Mouse (Mus musculus) MEL (cell line): ENCODE data around the gene Tmeff2. TPM values are rescaled to one million over a fixed set of nuclear protein-coding genes. Genes with fewer than 3 reads are reported as not detected.

Experiments used
- DNase-seq: peaks from one replicate; pipeline ENCODE4 v3.0.0; 2011; ENCODE audit warnings: low read depth, low spot score
- H3K27ac ChIP-seq: 2 replicates; pipeline ENCODE4 v1.5.1; 2012; ENCODE audit warnings: low read depth, mild to moderate bottlenecking, control low read depth, low read length, moderate library complexity; ENCODE audit not compliant: control insufficient read depth
- H3K27me3 ChIP-seq, 2 experiments: fragments of 150-350 bp in 1 of 2; sonication (generic) in 1 of 2; 2 replicates each; pipeline ENCODE4 v1.6.1; 2012; ENCODE audit warnings: low read length in 2 of 2, mild to moderate bottlenecking in 2 of 2, improper control_type of control experiment in 1 of 2, moderate library complexity in 1 of 2; ENCODE audit not compliant: insufficient read depth in 2 of 2, control insufficient read depth in 1 of 2
- H3K36me3 ChIP-seq, 2 experiments: 2 replicates each; pipeline ENCODE4 v1.6.1; 2012 to 2014; ENCODE audit warnings: low read length in 2 of 2, improper control_type of control experiment in 1 of 2, inconsistent platforms in 1 of 2, mild to moderate bottlenecking in 1 of 2; ENCODE audit not compliant: insufficient read depth in 2 of 2, control insufficient read depth in 1 of 2
- H3K4me1 ChIP-seq, 2 experiments: fragments of 150-350 bp in 1 of 2; sonication (generic) in 1 of 2; 2 replicates each; pipeline ENCODE4 v1.6.1; 2012; ENCODE audit warnings: low read length in 2 of 2, improper control_type of control experiment in 1 of 2, mild to moderate bottlenecking in 1 of 2; ENCODE audit not compliant: insufficient read depth in 2 of 2, control insufficient read depth in 1 of 2
- H3K4me3 ChIP-seq, 2 experiments: fragments of 150-350 bp in 1 of 2; sonication (generic) in 1 of 2; 2 replicates each; pipeline ENCODE4 v1.5.1; 2012; ENCODE audit warnings: low read depth in 2 of 2, low read length in 2 of 2, mild to moderate bottlenecking in 2 of 2, moderate library complexity in 2 of 2, control low read depth in 1 of 2, improper control_type of control experiment in 1 of 2; ENCODE audit not compliant: control insufficient read depth in 1 of 2, insufficient read depth in 1 of 2
- H3K79me2 ChIP-seq: 2 replicates; pipeline ENCODE4 v1.6.1; 2012; ENCODE audit warnings: mild to moderate bottlenecking, low read length, moderate library complexity; ENCODE audit not compliant: control insufficient read depth, poor library complexity, insufficient read depth
- H3K9ac ChIP-seq: 2 replicates; pipeline ENCODE4 v1.6.1; 2012; ENCODE audit warnings: low read depth, mild to moderate bottlenecking, control low read depth, low read length, moderate library complexity; ENCODE audit not compliant: control insufficient read depth, poor library complexity, severe bottlenecking
- H3K9me3 ChIP-seq: fragments of 150-350 bp; sonication (generic); replicated peaks from 2 replicates; pipeline ENCODE4 v1.6.1; 2012; ENCODE audit warnings: mild to moderate bottlenecking, low read length, improper control_type of control experiment, moderate library complexity; ENCODE audit not compliant: insufficient read depth
- BHLHE40 ChIP-seq: IDR thresholded peaks from 2 replicates; pipeline ENCODE4 v1.6.1; 2012; ENCODE audit warnings: low read depth, mild to moderate bottlenecking, inconsistent platforms, low read length, improper control_type of control experiment, borderline replicate concordance
- CHD1 ChIP-seq: IDR thresholded peaks from 2 replicates; pipeline ENCODE4 v1.6.1; 2012; ENCODE audit warnings: low read depth, mild to moderate bottlenecking, inconsistent platforms, low read length, improper control_type of control experiment
- CHD2 ChIP-seq: IDR thresholded peaks from 2 replicates; pipeline ENCODE4 v1.6.1; 2011; ENCODE audit warnings: low read length, improper control_type of control experiment
- E2F4 ChIP-seq: IDR thresholded peaks from 2 replicates; pipeline ENCODE4 v1.6.1; 2011; ENCODE audit warnings: low read depth, low read length, improper control_type of control experiment, borderline replicate concordance
- ELF1 ChIP-seq: IDR thresholded peaks from 2 replicates; pipeline ENCODE4 v1.6.1; 2014; ENCODE audit warnings: low read depth, mild to moderate bottlenecking, inconsistent platforms, low read length, improper control_type of control experiment, moderate library complexity
- EP300 ChIP-seq, 2 experiments: IDR thresholded peaks; 2 replicates each; pipeline ENCODE4 v1.6.1; 2011; ENCODE audit warnings: improper control_type of control experiment in 2 of 2, low read length in 2 of 2, low read depth in 1 of 2, mild to moderate bottlenecking in 1 of 2
- GATA1 ChIP-seq: IDR thresholded peaks from 2 replicates; pipeline ENCODE4 v1.6.1; 2011; ENCODE audit warnings: low read depth, low read length, improper control_type of control experiment
- HCFC1 ChIP-seq: IDR thresholded peaks from 2 replicates; pipeline ENCODE4 v1.6.1; 2012; ENCODE audit warnings: low read depth, mild to moderate bottlenecking, inconsistent platforms, low read length, improper control_type of control experiment, moderate library complexity
- KAT2A ChIP-seq: conservative IDR thresholded peaks from 2 replicates; pipeline ENCODE4 v1.6.1; 2012; ENCODE audit warnings: low read depth, low read length, improper control_type of control experiment, inconsistent platforms
- MAFK ChIP-seq: IDR thresholded peaks from 2 replicates; pipeline ENCODE4 v1.6.1; 2011; ENCODE audit warnings: low read depth, mild to moderate bottlenecking, low read length, improper control_type of control experiment, borderline replicate concordance
- MAZ ChIP-seq: IDR thresholded peaks from 2 replicates; pipeline ENCODE4 v1.6.1; 2012; ENCODE audit warnings: low read depth, mild to moderate bottlenecking, inconsistent platforms, low read length, improper control_type of control experiment
- MXI1 ChIP-seq: IDR thresholded peaks from 2 replicates; pipeline ENCODE4 v1.6.1; 2011; ENCODE audit warnings: mild to moderate bottlenecking, low read depth, low read length, improper control_type of control experiment
- RCOR1 ChIP-seq: IDR thresholded peaks from 2 replicates; pipeline ENCODE4 v1.6.1; 2012; ENCODE audit warnings: low read depth, mild to moderate bottlenecking, inconsistent platforms, low read length, improper control_type of control experiment
- SIN3A ChIP-seq: IDR thresholded peaks from 2 replicates; pipeline ENCODE4 v1.6.1; 2012; ENCODE audit warnings: low read length, improper control_type of control experiment, inconsistent platforms
- SMC3 ChIP-seq: IDR thresholded peaks from 2 replicates; pipeline ENCODE4 v1.6.1; 2011; ENCODE audit warnings: low read depth, low read length, improper control_type of control experiment
- TAL1 ChIP-seq: IDR thresholded peaks from 2 replicates; pipeline ENCODE4 v1.6.1; 2012; ENCODE audit warnings: mild to moderate bottlenecking, inconsistent platforms, low read length, moderate library complexity, mixed read lengths
- TCF12 ChIP-seq: IDR thresholded peaks from 2 replicates; pipeline ENCODE4 v1.6.1; 2014; ENCODE audit warnings: low read depth, mild to moderate bottlenecking, inconsistent platforms, low read length, improper control_type of control experiment, moderate library complexity
- USF1 ChIP-seq: IDR thresholded peaks from 2 replicates; pipeline ENCODE4 v1.6.1; 2014; ENCODE audit warnings: low read depth, mild to moderate bottlenecking, inconsistent platforms, low read length, improper control_type of control experiment, moderate library complexity
- USF2 ChIP-seq, 2 experiments: IDR thresholded peaks; 2 replicates each; pipeline ENCODE4 v1.6.1; 2011 to 2012; ENCODE audit warnings: improper control_type of control experiment in 2 of 2, low read length in 2 of 2, borderline replicate concordance in 1 of 2, inconsistent platforms in 1 of 2, low read depth in 1 of 2, mild to moderate bottlenecking in 1 of 2; ENCODE audit not compliant: insufficient read depth in 1 of 2
- ZC3H11A ChIP-seq: IDR thresholded peaks from 2 replicates; pipeline ENCODE4 v1.6.1; 2012; ENCODE audit warnings: low read depth, mild to moderate bottlenecking, inconsistent platforms, low read length, improper control_type of control experiment
- ZKSCAN1 ChIP-seq: IDR thresholded peaks from 2 replicates; pipeline ENCODE4 v1.6.1; 2012; ENCODE audit warnings: low read depth, mild to moderate bottlenecking, inconsistent platforms, low read length, improper control_type of control experiment, moderate library complexity
- ZNF384 ChIP-seq: IDR thresholded peaks from 2 replicates; pipeline ENCODE4 v1.6.1; 2012; ENCODE audit warnings: low read depth, mild to moderate bottlenecking, inconsistent platforms, low read length, improper control_type of control experiment
- polyA plus RNA-seq, 2 experiments: library from polyadenylated mRNA; stranded (reverse) in 1 of 2; unstranded in 1 of 2; fragments of >175 nt in 1 of 2; fragments of >200 nt in 1 of 2; gene quantifications; 2 replicates each; pipeline versions ENCODE4 v1.2.1 to v1.2.4; 2012; ENCODE audit warnings: low replicate concordance in 2 of 2, low read depth in 1 of 2; ENCODE audit not compliant: insufficient read length in 2 of 2, insufficient read depth in 1 of 2, missing spikeins in 1 of 2
- total RNA-seq: library from RNA; depleted of rRNA; stranded (reverse); fragments of 300-350 nt; gene quantifications from 2 replicates; pipeline ENCODE4 v1.2.3, GENCODE M21; 2012

Tmeff2 gene
- total and polyA plus RNA-seq, 3 experiments, result not detected

DNA sequence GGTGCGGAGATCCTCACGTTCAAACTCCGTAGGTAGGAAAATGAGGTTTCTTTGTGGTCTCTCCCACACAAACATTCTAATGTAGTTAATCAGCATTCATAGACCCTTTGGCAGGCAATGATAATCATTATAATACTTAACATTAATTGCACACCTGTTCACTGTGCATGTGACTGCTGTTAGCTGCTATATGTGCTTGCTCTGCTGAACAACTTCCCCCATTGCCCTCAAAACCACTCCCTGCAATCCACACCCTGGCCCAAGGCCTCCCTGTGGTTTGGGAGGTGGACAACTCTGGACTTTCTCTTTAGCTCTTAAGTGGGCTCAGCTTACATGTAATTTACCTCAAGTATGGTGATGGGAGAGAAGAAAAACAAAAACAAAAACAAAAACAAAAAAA, 299.5 kb downstream of the Tmeff2 start (continued):
- TF ChIP-seq BHLHE40 (no peak), RCOR1 (no peak), USF1 (no peak)
- TF ChIP-seq, all 39 proteins: peak for 0

DNA sequence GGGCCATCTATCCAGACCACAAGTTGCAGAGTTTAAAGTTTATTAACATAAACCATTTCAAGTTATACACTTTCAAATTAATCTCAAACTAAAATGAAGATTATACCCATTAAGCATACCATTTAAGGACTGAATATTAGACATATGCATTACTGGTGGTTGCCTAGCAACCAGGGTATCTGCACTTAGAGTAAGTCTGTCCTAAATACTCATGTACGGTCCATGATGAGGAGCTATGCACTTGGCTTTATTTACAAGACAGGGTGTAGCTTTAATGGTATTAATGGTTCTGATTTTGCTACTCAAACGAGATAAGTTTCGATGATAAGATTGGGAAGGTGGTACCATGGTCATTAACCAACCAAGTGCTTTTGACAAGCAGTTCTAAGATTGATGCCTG, 315.2 kb downstream of the Tmeff2 start:
- TF ChIP-seq EP300 (IDR thresholded peaks at IDR 0.05; ENCODE audit: low read depth in 1 of 2, low read length in 2 of 2) (no peak), RCOR1 (no peak), ZKSCAN1 (no peak), MXI1 (no peak), ZNF384 (no peak), HCFC1 (no peak), CHD1 (no peak), ZC3H11A (no peak), MAZ (no peak), MAFK (no peak)
- TF ChIP-seq, all 39 proteins: peak for 0
- Histone ChIP-seq H3K27ac (no peak overlapping the region), H3K9ac (no peak overlapping the region), H3K27me3 (no peaks in the 10 kb centered on the region), H3K9me3 (no peaks in the 10 kb centered on the region), H3K36me3 (no peaks in the 10 kb centered on the region), H3K4me3 (no peak overlapping the region), H3K4me1 (no peaks in the 10 kb centered on the region), H3K79me2 (no peaks in the 10 kb centered on the region)
- DNase-seq, result no peak

GRCm38 (mm10) chr1:51216292-51217050, 316.0 kb downstream of the Tmeff2 start:
- no peak overlapping the region for H3K9ac ChIP-seq
- H3K4me1 ChIP-seq, result no peaks in the 10 kb centered on the region
- TF ChIP-seq USF2 (IDR thresholded peaks at IDR 0.05; ENCODE audit: borderline replicate concordance in 1 of 2, insufficient read depth in 1 of 2, low read depth in 1 of 2, low read length in 2 of 2) (no peak), GATA1 (no peak), SIN3A (no peak), E2F4 (no peak), HCFC1 (no peak), EP300 (IDR thresholded peaks at IDR 0.05; ENCODE audit: low read depth in 1 of 2, low read length in 2 of 2) (no peak), MAZ (no peak), CHD1 (no peak), SMC3 (no peak), MXI1 (no peak), ZC3H11A (no peak), CHD2 (no peak), ELF1 (no peak), ZKSCAN1 (no peak), KAT2A (no peak), TAL1 (no peak), MAFK (no peak), TCF12 (no peak), USF1 (no peak)
- H3K9me3 ChIP-seq, result no peaks in the 10 kb centered on the region
- no peaks in the 10 kb centered on the region for H3K79me2 ChIP-seq
- H3K27ac ChIP-seq, result no peak overlapping the region
- no peaks in the 10 kb centered on the region for H3K27me3 ChIP-seq
- no peak overlapping the region for H3K4me3 ChIP-seq
- no peaks in the 10 kb centered on the region for H3K36me3 ChIP-seq
- no peak for DNase-seq
